Mouse (Mus musculus) G1E (cell line): ENCODE measurements around the gene Rtl5. TPM values are rescaled to one million over a fixed set of nuclear protein-coding genes. Genes with fewer than 3 reads are reported as not detected.
"Not testable (repeated sequence)": the region's sequence is repeated elsewhere in the genome, so short reads cannot be mapped to it uniquely, and the experiment has no call there.

ENCODE experiments used
- ATAC-seq: 2 replicates; pipeline ENCODE4 v1.8.0; 2016; ENCODE audit warnings: mild to moderate bottlenecking; ENCODE audit not compliant: insufficient number of reproducible peaks, poor library complexity, low FRiP score, severe bottlenecking; ENCODE audit errors: extremely low read depth
- DNase-seq: peaks from one replicate; pipeline ENCODE4 v3.0.0; 2012; ENCODE audit warnings: low spot score
- H3K27me3 ChIP-seq: 2 replicates; pipeline ENCODE4 v1.6.1; 2012; ENCODE audit warnings: mild to moderate bottlenecking, low read length, inconsistent platforms; ENCODE audit not compliant: insufficient read depth
- H3K36me3 ChIP-seq: replicated peaks from 2 replicates; pipeline ENCODE3; 2012; ENCODE audit warnings: mild to moderate bottlenecking, inconsistent platforms
- H3K4me1 ChIP-seq: 2 replicates; pipeline ENCODE4 v1.6.1; 2012; ENCODE audit warnings: low read depth, low read length, inconsistent platforms, mixed read lengths; ENCODE audit not compliant: insufficient read depth
- H3K4me3 ChIP-seq: 2 replicates; pipeline ENCODE4 v1.5.1; 2012; ENCODE audit warnings: low read depth, mild to moderate bottlenecking, inconsistent platforms, low read length, moderate library complexity, mixed read lengths
- H3K9me3 ChIP-seq: replicated peaks from 2 replicates; pipeline ENCODE4 v1.6.1; 2012; ENCODE audit warnings: inconsistent platforms
- CTCF ChIP-seq: IDR thresholded peaks from 2 replicates; pipeline ENCODE4 v1.5.1; 2012; ENCODE audit warnings: low read depth, low read length, inconsistent platforms, mixed read lengths
- GATA1 ChIP-seq: IDR thresholded peaks from 2 replicates; pipeline ENCODE4 v1.6.1; 2012; ENCODE audit warnings: borderline replicate concordance, low read length, inconsistent platforms, mixed read lengths
- GATA2 ChIP-seq: IDR thresholded peaks from 2 replicates; pipeline ENCODE4 v1.6.1; 2012; ENCODE audit warnings: low read depth, low read length, inconsistent platforms, borderline replicate concordance
- POLR2AphosphoS5 ChIP-seq: IDR thresholded peaks from 2 replicates; pipeline ENCODE4 v1.6.1; 2012; ENCODE audit warnings: low read depth, low read length, inconsistent platforms; ENCODE audit not compliant: insufficient replicate concordance
- TAL1 ChIP-seq: conservative IDR thresholded peaks from 2 replicates; pipeline ENCODE4 v1.6.1; 2012; ENCODE audit warnings: low read depth, low read length, inconsistent platforms, mixed read lengths
- polyA plus RNA-seq: library from polyadenylated mRNA; stranded (reverse); fragments of >175 nt; gene quantifications from 2 replicates; pipeline ENCODE4 v1.2.3, GENCODE M21; 2012
- total RNA-seq, 2 experiments: library from RNA; stranded (forward) in 1 of 2; stranded (reverse) in 1 of 2; fragments of 200-1000 nt in 1 of 2; fragments of >200 nt in 1 of 2; fragmentation: Nextera tagmentation in 1 of 2; gene quantifications; 2 replicates each; pipeline ENCODE4 v1.2.3; 2014 to 2017

Rtl5 gene
- not detected in 2 replicates for total RNA-seq (2014; fragmentation: Nextera tagmentation)
- 0.12 and 0.82 TPM in 2 replicates for total RNA-seq (2017)
- 0.02 TPM in 1 of 2 replicates, not detected in the other for polyA plus RNA-seq

DNA sequence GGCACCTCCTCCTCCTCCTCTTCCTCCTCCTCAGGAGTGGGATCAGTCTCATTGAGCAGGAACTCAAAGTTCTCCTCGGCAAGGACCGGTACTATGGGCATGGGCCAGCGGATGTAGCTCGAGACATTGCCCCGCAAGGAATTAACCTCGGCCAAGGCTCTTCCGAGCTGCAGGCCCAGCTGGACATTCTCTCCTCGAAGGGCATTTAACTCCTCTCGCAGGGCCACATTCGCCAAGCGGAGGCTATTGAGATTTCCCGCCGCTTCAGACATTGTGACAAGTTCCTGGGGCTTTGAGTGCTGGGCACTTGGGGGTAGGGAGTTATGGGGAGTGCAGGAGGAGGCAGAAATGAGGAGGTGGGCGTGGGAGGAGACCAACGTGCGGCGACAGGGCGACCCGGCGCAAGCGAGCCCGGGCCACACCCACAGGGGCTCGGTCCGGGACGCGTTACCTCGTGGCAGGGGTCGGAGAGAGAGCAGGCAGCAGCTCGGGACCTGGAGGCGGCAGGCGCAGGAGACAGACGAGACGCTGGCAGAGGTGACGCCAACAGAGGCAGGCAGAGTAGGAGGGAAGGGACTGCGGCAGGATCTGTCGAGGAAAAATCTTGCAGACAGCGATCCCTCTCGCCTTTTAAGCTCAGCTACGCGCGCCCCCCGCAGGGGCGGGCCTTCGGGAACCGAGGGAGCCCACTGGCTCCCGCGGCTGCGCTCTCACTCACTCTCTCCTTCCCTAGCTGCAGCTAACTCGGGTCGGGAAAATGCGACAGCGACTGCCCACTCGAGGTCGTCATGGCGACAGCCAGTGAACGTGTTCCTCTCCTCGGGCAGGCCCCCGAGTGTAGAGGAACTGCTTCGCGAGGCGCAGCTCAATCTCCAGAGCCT, at the start of gene Rtl5:
Gene Rtl5, minus strand, starts transcription at position 714 of the 881 bp plus-strand sequence.
- Histone ChIP-seq H3K9me3 (no peaks in the 10 kb centered on the region), H3K4me1 (no peaks in the 10 kb centered on the region), H3K4me3 (no peak within 1 kb of the TSS), H3K36me3 (no peaks in the 10 kb centered on the region), H3K27me3 (peaks cover 13% of the 10 kb centered on the region; the same call in 1 of the 2 replicates)
- TF ChIP-seq POLR2AphosphoS5 (no peak), GATA1 (no peak), CTCF (no peak), TAL1 (no peak), GATA2 (no peak)
- no peak for ATAC-seq
- no peak for DNase-seq

DNA sequence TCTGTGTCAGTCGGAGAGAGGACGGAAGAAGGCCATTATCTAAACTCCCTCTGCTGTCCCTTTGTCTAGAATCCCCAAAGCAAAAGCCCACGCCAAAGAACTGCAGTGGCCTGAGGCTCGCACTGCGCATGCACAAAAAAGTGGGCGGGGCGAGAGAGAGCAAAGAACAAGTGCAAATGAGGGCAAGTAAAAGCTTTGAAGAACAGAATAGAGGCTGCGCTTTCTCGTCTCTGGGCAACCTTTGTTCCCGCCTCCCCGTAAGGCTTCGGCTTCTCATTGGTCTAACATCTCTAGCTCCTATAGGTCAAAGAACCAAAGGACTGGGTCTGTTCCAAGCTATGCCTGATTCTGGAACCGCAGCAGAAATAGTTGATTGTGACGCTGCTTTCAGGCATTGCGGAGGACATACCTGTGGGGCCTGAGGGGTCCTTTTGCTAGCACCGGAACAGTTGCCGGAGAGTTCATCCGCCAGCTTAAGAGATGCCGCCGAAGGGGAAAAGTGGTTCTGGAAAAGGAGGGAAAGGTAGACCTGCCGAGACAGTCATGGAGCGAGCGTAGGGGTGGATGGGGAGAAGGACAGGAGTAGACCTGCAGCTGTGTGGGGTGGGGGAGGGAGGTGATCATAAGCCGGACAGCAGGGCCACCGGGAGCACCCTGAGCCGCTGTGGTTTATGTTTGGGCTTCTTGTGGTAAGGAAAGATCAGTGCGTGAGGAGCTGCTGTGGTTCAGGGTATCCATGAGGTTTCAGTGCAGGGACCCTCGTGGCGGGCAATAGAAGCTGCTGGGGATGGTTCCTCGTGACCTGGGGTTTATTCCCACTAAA, 48.1 kb upstream of the Rtl5 start, which contains the start of gene Pin4:
Gene Pin4, plus strand, starts transcription at position 406 of the 823 bp plus-strand sequence.
- TF ChIP-seq GATA2 (no peak), CTCF (no peak), TAL1 (no peak), GATA1 (no peak), POLR2AphosphoS5 (no peak)
- Histone ChIP-seq H3K27me3 (no peaks in the 10 kb centered on the region), H3K4me1 (peaks cover 3% of the 10 kb centered on the region), H3K36me3 (peaks cover 24% of the 10 kb centered on the region), H3K9me3 (no peaks in the 10 kb centered on the region), H3K4me3 (peak within 1 kb of the TSS; percentile 81)
- ATAC-seq (peak; percentile 99), DNase-seq (peak; percentile 66)

DNA sequence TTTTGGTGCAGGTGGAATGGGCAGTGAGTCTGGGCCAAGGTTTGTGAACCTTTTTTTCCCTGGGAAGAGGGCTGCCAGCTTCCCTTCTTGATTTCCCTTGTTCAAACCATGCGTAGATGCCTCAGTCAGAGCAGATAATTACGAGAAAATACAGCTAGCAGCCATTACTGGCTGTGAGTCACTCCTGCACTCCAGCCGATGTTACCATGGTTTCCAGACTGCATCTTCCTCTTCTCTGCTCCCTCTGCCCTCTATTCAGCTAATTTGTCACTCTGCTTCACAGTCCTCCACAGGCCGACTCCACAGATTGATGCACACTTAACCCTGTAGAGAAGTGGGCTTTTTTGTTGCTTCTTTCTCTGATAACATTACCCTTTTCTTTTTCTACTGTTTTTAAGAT, 44.6 kb upstream of the Rtl5 start:
- ATAC-seq (no peak), DNase-seq (no peak)
- Histone ChIP-seq H3K4me3 (no peak overlapping the region), H3K4me1 (peaks cover 2% of the 10 kb centered on the region), H3K36me3 (peaks cover 2% of the 10 kb centered on the region), H3K9me3 (no peaks in the 10 kb centered on the region), H3K27me3 (no peaks in the 10 kb centered on the region)
- TF ChIP-seq GATA2 (no peak), GATA1 (no peak)

DNA sequence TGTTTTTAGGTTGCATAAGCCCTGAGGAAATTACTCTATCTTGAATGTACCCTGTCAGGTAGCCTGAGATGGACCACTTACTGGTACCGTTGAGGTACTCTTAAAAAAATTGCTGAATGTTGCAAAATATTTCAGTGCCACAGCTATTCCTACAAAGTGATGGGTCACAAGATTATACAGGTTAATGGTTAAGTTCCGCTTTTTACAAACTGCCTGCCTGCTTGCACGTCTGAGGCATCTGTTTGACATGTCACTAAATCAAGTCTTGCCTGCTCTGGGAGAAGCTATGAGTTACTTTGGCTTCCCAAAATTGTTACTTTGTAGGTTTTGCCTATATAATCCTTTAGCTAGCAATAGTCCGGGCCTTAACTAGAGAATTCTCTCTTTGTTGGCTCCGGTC, 38.2 kb upstream of the Rtl5 start:
- ATAC-seq, H3K27me3 ChIP-seq, H3K4me1 ChIP-seq, DNase-seq, H3K4me3 ChIP-seq, H3K9me3 ChIP-seq, H3K36me3 ChIP-seq: not testable (repeated sequence)

DNA sequence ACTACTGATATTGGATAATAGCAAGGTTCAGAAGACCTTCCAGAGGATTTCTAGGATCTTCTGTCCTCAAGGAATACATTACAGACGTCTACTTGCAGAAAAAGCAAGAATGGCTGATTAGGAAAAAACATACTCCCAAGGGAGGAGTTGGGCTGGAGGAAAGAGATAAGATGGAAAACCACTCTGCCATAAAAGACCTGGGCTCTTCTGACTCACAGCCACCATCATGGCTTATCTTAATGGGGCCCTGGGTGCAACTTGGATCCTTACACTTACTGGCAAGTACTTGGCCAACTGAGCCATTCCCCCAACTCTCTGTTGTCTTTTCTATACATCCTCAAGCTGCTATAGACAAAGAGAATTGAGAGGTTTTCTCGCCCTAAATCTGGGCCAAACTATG, 32.7 kb upstream of the Rtl5 start:
- H3K9me3 ChIP-seq, H3K4me3 ChIP-seq, H3K36me3 ChIP-seq, H3K4me1 ChIP-seq, ATAC-seq, DNase-seq: not testable (repeated sequence)
- 0 out of 2 replicates have a peak, but pooled peaks cover 11% of the 10 kb centered on the region for H3K27me3 ChIP-seq

DNA sequence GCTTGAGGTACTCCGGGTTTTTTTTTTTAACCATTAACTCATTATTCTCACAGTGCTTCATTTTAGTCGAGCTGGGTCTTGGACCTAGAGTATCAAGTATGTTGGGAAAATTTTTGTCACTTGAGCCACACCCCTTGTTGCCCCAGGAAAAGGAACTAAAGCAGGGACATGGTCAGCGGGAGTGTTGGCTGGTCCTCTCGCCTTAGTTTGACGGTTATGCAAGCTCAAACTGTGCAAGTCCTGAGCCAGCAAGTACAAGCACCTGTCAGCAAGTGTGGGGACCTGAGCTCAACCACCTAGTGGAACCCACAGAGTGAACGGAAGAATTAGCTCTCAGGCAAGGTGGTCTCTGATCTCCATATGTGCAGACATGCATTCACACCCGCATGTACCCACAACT, 30.8 kb upstream of the Rtl5 start:
- Histone ChIP-seq H3K27me3 (0 out of 2 replicates have a peak, but pooled peaks cover 9% of the 10 kb centered on the region), H3K4me3 (no peak overlapping the region), H3K36me3 (no peaks in the 10 kb centered on the region), H3K4me1 (peaks cover 4% of the 10 kb centered on the region; the same call in 1 of the 2 replicates), H3K9me3 (no peaks in the 10 kb centered on the region)
- no peak for DNase-seq
- ATAC-seq: no peak
- TF ChIP-seq GATA1: no peak
